Mouse (Mus musculus): ENCODE results near the gene Nabp2. TPM values are rescaled to one million over a fixed set of nuclear protein-coding genes. Genes with fewer than 3 reads are reported as not detected.

The Nabp2 gene
- total RNA-seq (2012; rRNA removed) (43.7 and 45.8 TPM in 2 replicates), total RNA-seq (2014; rRNA removed) (40.3 and 46.9 TPM in 2 replicates), polyA plus RNA-seq (2012; ENCODE audit: insufficient read length, low read depth) (123 and 147 TPM in 2 replicates)

DNA sequence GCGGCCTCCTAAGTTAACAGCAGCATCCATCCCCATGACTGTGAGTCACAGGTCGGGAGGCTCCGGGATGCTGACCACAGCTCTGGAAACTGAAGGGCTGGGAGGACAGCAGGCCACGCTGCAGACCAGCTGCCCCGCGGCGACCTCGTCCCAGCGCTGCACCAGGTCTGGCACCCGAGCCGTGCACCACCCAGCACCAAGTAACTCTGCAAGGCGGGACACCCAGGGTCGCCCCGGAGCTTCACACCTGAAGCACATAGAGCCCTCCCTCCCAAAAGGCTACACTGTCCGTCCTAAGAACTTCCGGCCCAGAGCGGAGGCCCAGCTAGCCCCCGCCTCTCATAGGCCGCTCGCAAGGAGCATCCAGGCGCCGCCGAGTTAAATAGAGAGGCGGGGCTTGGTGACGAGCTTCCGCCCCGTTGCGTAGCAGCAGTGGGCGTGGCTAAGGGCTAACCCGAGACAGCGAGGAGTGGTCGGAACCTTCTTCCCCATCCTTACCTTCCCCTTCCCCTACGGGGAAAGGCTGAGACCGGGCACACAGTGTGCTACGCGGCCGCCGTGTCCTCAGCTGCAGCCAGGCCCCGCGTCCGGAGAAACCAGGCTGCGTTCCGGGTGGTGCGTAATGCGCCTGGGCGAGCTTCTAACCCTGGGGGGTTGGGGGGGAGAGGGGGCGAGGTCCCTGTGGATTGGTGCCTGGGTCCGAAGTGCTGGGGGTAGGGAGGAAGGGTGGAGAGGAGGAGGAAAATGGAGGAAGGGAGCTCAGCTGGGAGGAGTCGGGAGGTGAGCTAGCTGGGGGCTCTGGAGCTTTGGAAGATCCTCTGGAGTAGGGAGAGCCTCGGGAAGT lies at the start of gene Nabp2, which contains the start of gene Rnf41:
Nabp2 (minus strand) TSS at position 282 of the 844 bp plus-strand sequence.
Rnf41 (plus strand) TSS at position 447 of the 844 bp plus-strand sequence.
- peak; percentile 98 for DNase-seq (ENCODE audit: extremely low read depth)
- peak within 1 kb of the TSS; percentile 87 for H3K4me2 ChIP-seq (ENCODE audit: insufficient read depth, low read depth, poor library complexity, severe bottlenecking)
- H3K9ac ChIP-seq (ENCODE audit: insufficient read depth, low read depth): peak within 1 kb of the TSS; percentile 87
- TF ChIP-seq ETS1 (conservative IDR thresholded peaks at IDR 0.05; ENCODE audit: low read depth, low read length) (no peak; the same call in 1 of the 2 replicates), CTCF (conservative IDR thresholded peaks at IDR 0.05 in 1 of 2, IDR thresholded peaks at IDR 0.05 in 1 of 2; ENCODE audit: low read depth in 2 of 2, low read length in 2 of 2) (no peak), BHLHE40 (IDR thresholded peaks at IDR 0.05; ENCODE audit: low read depth, low read length) (no peak), GABPA (IDR thresholded peaks at IDR 0.05; ENCODE audit: insufficient replicate concordance, low read depth, low read length) (no peak), JUND (conservative IDR thresholded peaks at IDR 0.05; ENCODE audit: low read depth, low read length) (no peak), MEF2A (IDR thresholded peaks at IDR 0.05; ENCODE audit: borderline replicate concordance, low read depth, low read length) (peak; percentile 57; the same call in 1 of the 2 replicates), NELFE (IDR thresholded peaks at IDR 0.05; ENCODE audit: low read depth, low read length) (peak; percentile 88), HCFC1 (IDR thresholded peaks at IDR 0.05; ENCODE audit: low read depth, low read length) (peak; percentile 82), SMC3 (IDR thresholded peaks at IDR 0.05; ENCODE audit: low read depth, low read length) (no peak), ZKSCAN1 (IDR thresholded peaks at IDR 0.05; ENCODE audit: borderline replicate concordance, low read depth, low read length) (no peak), USF2 (conservative IDR thresholded peaks at IDR 0.05; ENCODE audit: low read depth, low read length) (no peak), MAZ (IDR thresholded peaks at IDR 0.05; ENCODE audit: low read depth, low read length) (peak; percentile 84), IRF4 (IDR thresholded peaks at IDR 0.05; ENCODE audit: low read depth, low read length) (peak; percentile 37; the same call in 1 of the 2 replicates), SIN3A (IDR thresholded peaks at IDR 0.05; ENCODE audit: low read length) (peak; percentile 56), POLR2A (IDR thresholded peaks at IDR 0.05; ENCODE audit: low read depth, low read length) (peak; percentile 83), E2F4 (IDR thresholded peaks at IDR 0.05; ENCODE audit: insufficient replicate concordance, low read depth, low read length) (no peak), MXI1 (IDR thresholded peaks at IDR 0.05; ENCODE audit: low read depth, low read length) (peak; percentile 77), POLR2AphosphoS2 (IDR thresholded peaks at IDR 0.05; ENCODE audit: low read depth, low read length) (0 out of 2 replicates have a peak, but pooled peaks have one; percentile 33), USF1 (IDR thresholded peaks at IDR 0.05; ENCODE audit: low read depth, low read length) (no peak), KAT2A (IDR thresholded peaks at IDR 0.05; ENCODE audit: insufficient replicate concordance, low read length) (peak; percentile 65; the same call in 1 of the 2 replicates), ZMIZ1 (IDR thresholded peaks at IDR 0.05; ENCODE audit: low read depth, low read length) (peak; percentile 66), ELF1 (IDR thresholded peaks at IDR 0.05; ENCODE audit: low read depth, low read length) (peak; percentile 87), NRF1 (IDR thresholded peaks at IDR 0.05; ENCODE audit: low read depth, low read length) (peak; percentile 25; the same call in 1 of the 2 replicates), ZNF384 (IDR thresholded peaks at IDR 0.05; ENCODE audit: low read depth, low read length) (0 out of 2 replicates have a peak, but pooled peaks have one; percentile 25), MAFK (IDR thresholded peaks at IDR 0.05; ENCODE audit: insufficient replicate concordance, low read length) (no peak), MAX (IDR thresholded peaks at IDR 0.05; ENCODE audit: low read length) (peak; percentile 85), TCF12 (IDR thresholded peaks at IDR 0.05; ENCODE audit: low read depth, low read length) (peak; percentile 91), MYC (IDR thresholded peaks at IDR 0.05; ENCODE audit: low read depth, low read length) (0 out of 2 replicates have a peak, but pooled peaks have one; percentile 57), TBP (conservative IDR thresholded peaks at IDR 0.05; ENCODE audit: low read depth, low read length) (peak; percentile 79; the same call in 1 of the 2 replicates)
- H3K79me2 ChIP-seq (replicated peaks; ENCODE audit: control insufficient read depth, extremely low read depth, insufficient read depth, poor library complexity, severe bottlenecking): peaks cover 20% of the 10 kb centered on the region
- peak within 1 kb of the TSS; percentile 43 for H3K27ac ChIP-seq (ENCODE audit: insufficient read depth, low read depth)
- in situ Hi-C loops (cut with MboI; ENCODE audit: low pct_ligation_motif_present, low pct_unique_long_range_greater_than_20kb, low sequenced_read_pairs): no loop called here
- H3K4me3 ChIP-seq (replicated peaks in 1 of 3; ENCODE audit: low read depth in 2 of 3, low read length in 2 of 3, poor library complexity in 1 of 3): peak within 1 kb of the TSS; percentile 77 to 92 (median 92)
- H3K9me3 ChIP-seq (replicated peaks; ENCODE audit: low read length): no peaks in the 10 kb centered on the region
- no peaks in the 10 kb centered on the region for H3K27me3 ChIP-seq (replicated peaks)
- peaks cover 12 to 44% of the 10 kb centered on the region in 2 experiments for H3K36me3 ChIP-seq (replicated peaks in 1 of 2; ENCODE audit: control insufficient read depth in 1 of 2, insufficient read depth in 1 of 2, low read length in 1 of 2)
- dilution Hi-C loops (cut with MboI; ENCODE audit: extremely low pct_ligation_motif_present, extremely low pct_unique_long_range_greater_than_20kb, low sequenced_read_pairs): no loop called here
- peaks cover 8 to 29% of the 10 kb centered on the region in 2 experiments; a peak in 3 of 4 replicates for H3K4me1 ChIP-seq (ENCODE audit: control insufficient read depth in 1 of 2, insufficient read depth in 2 of 2)
